29 mouse cellular contexts compared by ENCODE assay signal in the genomic region with DNA sequence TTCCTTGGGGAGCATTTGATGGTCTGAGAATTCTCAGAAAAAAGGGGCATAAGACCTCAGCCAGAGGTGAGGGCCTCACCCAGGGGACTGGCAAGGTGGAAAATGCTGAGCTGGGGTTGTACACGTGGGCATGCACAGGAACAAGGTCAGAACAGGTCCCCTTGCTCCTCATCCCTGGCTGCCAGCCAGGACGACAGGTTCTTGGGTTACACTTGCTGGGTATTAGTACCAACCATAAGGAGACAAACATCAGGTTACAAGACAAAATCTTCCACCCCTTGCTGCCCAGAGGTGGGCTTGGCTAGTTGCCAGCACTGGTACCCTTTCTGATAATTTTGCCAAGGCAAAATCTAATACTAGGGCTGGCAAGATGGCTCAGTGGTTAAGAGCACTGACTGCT. TPM values are rescaled to one million over a fixed set of nuclear protein-coding genes. Genes with fewer than 3 reads are reported as not detected.
DNase-seq lines count a peak whose midpoint lies in the region; ATAC-seq and TF ChIP-seq lines count a peak whose summit lies in the region.
"Had no signal": no experiment of that assay in that cellular context is flagged by ENCODE, and none has a peak within 500 bp of the region (broad histone marks: within the 10 kb centered on the region; RNA-seq: fewer than 3 reads in every experiment).

No protein-coding gene starts in this region.

- WGBS in neural tube, embryonic 13.5 days: 97% methylated on average over 2 of the region's 2 CpGs
- 90% methylated on average over 2 of the region's 2 CpGs for WGBS in neural tube, embryonic 15.5 days
- 93% methylated on average over 2 of the region's 2 CpGs for WGBS in olfactory bulb, adult 2 months

- TF ChIP-seq POLR2A in olfactory bulb, adult 2 months (IDR thresholded peaks at IDR 0.05; ENCODE audit: insufficient read depth, low read depth, low read length): no peak

- H3K4me2 ChIP-seq in neural tube, embryonic 13.5 days: no peak overlapping the region
- H3K4me2 ChIP-seq in neural tube, embryonic 15.5 days: no peak overlapping the region
- H3K4me2 ChIP-seq: forebrain, embryonic 12.5 days; heart, embryonic 15.5 days; stomach, embryonic 15.5 days had no signal

- no peak overlapping the region for H3K4me3 ChIP-seq in neural tube, embryonic 13.5 days
- no peak overlapping the region for H3K4me3 ChIP-seq in neural tube, embryonic 15.5 days (replicated peaks)
- H3K4me3 ChIP-seq in olfactory bulb, adult 2 months (ENCODE audit: insufficient read depth, low read depth, low read length): no peak overlapping the region
- H3K4me3 ChIP-seq: forebrain, embryonic 12.5 days; heart, embryonic 15.5 days; hindbrain, embryonic 10.5 days; stomach, embryonic 15.5 days had no signal

- H3K27ac ChIP-seq in neural tube, embryonic 13.5 days (replicated peaks): peak overlapping the region; percentile 99; the same call in 1 of the 2 replicates
- H3K27ac ChIP-seq in neural tube, embryonic 15.5 days (replicated peaks): no peak overlapping the region
- H3K27ac ChIP-seq in olfactory bulb, adult 2 months (ENCODE audit: insufficient read depth, low read depth, low read length): peak overlapping the region; percentile 96
- H3K27ac ChIP-seq: heart, embryonic 15.5 days; kidney, postnatal 0 days; stomach, embryonic 15.5 days had no signal

- no peaks in the 10 kb centered on the region for H3K9me3 ChIP-seq in neural tube, embryonic 13.5 days
- H3K9me3 ChIP-seq in neural tube, embryonic 15.5 days (replicated peaks): no peaks in the 10 kb centered on the region
- H3K9me3 ChIP-seq: forebrain, embryonic 12.5 days; G1E; heart, embryonic 15.5 days; hindbrain, embryonic 10.5 days; stomach, embryonic 15.5 days had no signal

- H3K4me1 ChIP-seq in neural tube, embryonic 13.5 days (replicated peaks): peaks cover 39% of the 10 kb centered on the region
- H3K4me1 ChIP-seq in neural tube, embryonic 15.5 days: peaks cover 35% of the 10 kb centered on the region
- peaks cover 43% of the 10 kb centered on the region for H3K4me1 ChIP-seq in olfactory bulb, adult 2 months (ENCODE audit: control insufficient read depth, insufficient read depth, low read length)

- no peaks in the 10 kb centered on the region for H3K27me3 ChIP-seq in neural tube, embryonic 13.5 days
- no peaks in the 10 kb centered on the region for H3K27me3 ChIP-seq in neural tube, embryonic 15.5 days (replicated peaks)
- H3K27me3 ChIP-seq: forebrain, embryonic 12.5 days; heart, embryonic 15.5 days; stomach, embryonic 15.5 days had no signal

- H3K36me3 ChIP-seq in neural tube, embryonic 13.5 days: peaks cover 55% of the 10 kb centered on the region
- peaks cover 36% of the 10 kb centered on the region for H3K36me3 ChIP-seq in neural tube, embryonic 15.5 days

- DNase-seq in cerebellum, adult 8-10 months: peak; percentile 34
- peak; percentile 35 for DNase-seq in gastrocnemius, postnatal 25 days
- no peak for DNase-seq in gastrocnemius, postnatal 4 days (ENCODE audit: low spot score in 2 of 2)
- DNase-seq in lung, adult 18-20 months: no peak
- DNase-seq: adrenal gland, postnatal 14 days; cerebellum, adult 11 months; embryo, embryonic 11 days; kidney, adult 18-20 months; lung, embryonic 14.5 days; lung, postnatal 36 days; thymus, adult 18-20 months had no signal

- TF ChIP-seq CTCF in olfactory bulb, adult 2 months (IDR thresholded peaks at IDR 0.05; ENCODE audit: insufficient read depth, low read depth, low read length): no peak

- ATAC-seq in cerebellum, adult (ENCODE audit: insufficient number of reproducible peaks, low FRiP score, low TSS enrichment): no peak
- no peak for ATAC-seq in neural tube, embryonic 13.5 days (ENCODE audit: low read depth)
- no peak for ATAC-seq in neural tube, embryonic 15.5 days (ENCODE audit: low FRiP score)

- H3K9ac ChIP-seq in neural tube, embryonic 13.5 days: no peak overlapping the region
- no peak overlapping the region for H3K9ac ChIP-seq in neural tube, embryonic 15.5 days (replicated peaks)
- H3K9ac ChIP-seq: forebrain, embryonic 12.5 days; heart, embryonic 15.5 days; lung, embryonic 14.5 days; stomach, embryonic 15.5 days had no signal

RNA-seq across cellular contexts. Expression of a gene that starts 1.6 kb away (rescaled TPM):
- total RNA-seq in gastrocnemius, postnatal 25 days (2021): 1 to 10 TPM; 1.9 to 3.3 TPM
- 10 to 100 TPM; 35.8 to 40.7 TPM for total RNA-seq in gastrocnemius, postnatal 4 days (2021)
- polyA plus RNA-seq in neural tube, embryonic 13.5 days (2015; fragmentation: Nextera tagmentation; extraction: Ambion mirVana): 171 and 187 TPM in 2 replicates
- 148 and 172 TPM in 2 replicates for polyA plus RNA-seq in neural tube, embryonic 15.5 days (2015; fragmentation: Nextera tagmentation; extraction: Ambion mirVana)
- 164 and 291 TPM in 2 replicates for polyA plus RNA-seq in olfactory bulb, adult 2 months (2012; ENCODE audit: insufficient read depth, insufficient read length, low replicate concordance, missing spikeins)

RNA-seq across cellular contexts. Expression of a gene that starts 1.6 kb away (rescaled TPM):
- not detected for total RNA-seq in gastrocnemius, postnatal 25 days (2021)
- not detected for total RNA-seq in gastrocnemius, postnatal 4 days (2021)
- not detected in 2 replicates for polyA plus RNA-seq in neural tube, embryonic 13.5 days (2015; fragmentation: Nextera tagmentation; extraction: Ambion mirVana)
- polyA plus RNA-seq in neural tube, embryonic 15.5 days (2015; fragmentation: Nextera tagmentation; extraction: Ambion mirVana): not detected in 2 replicates
- polyA plus RNA-seq in olfactory bulb, adult 2 months (2012; ENCODE audit: insufficient read depth, insufficient read length, low replicate concordance, missing spikeins): not detected in 2 replicates
- total RNA-seq: adrenal gland, postnatal 14 days; G1E; granulocyte monocyte progenitor cell, adult 5-6 weeks; layer of hippocampus, postnatal 25 days; left cerebral cortex, postnatal 25 days; liver, adult 2 months; megakaryocyte-erythroid progenitor cell, adult 5-6 weeks; midbrain, postnatal 0 days had no signal
- polyA plus RNA-seq: brain, embryonic 14.5 days; forebrain, embryonic 12.5 days; G1E; heart, embryonic 15.5 days; kidney, postnatal 0 days; liver, adult 2 months; lung, embryonic 14.5 days; midbrain, postnatal 0 days; stomach, embryonic 15.5 days; urinary bladder, adult 2 months had no signal

RNA-seq across cellular contexts. Expression of a gene that starts 39.7 kb away (rescaled TPM):
- total RNA-seq in gastrocnemius, postnatal 25 days (2021): 10 to 100 TPM in 1 of 2 experiments, 1 to 10 TPM in 1; 9.8 to 10.2 TPM
- 10 to 100 TPM; 26.4 to 32.3 TPM for total RNA-seq in gastrocnemius, postnatal 4 days (2021)
- polyA plus RNA-seq in neural tube, embryonic 13.5 days (2015; fragmentation: Nextera tagmentation; extraction: Ambion mirVana): 32.8 and 33.5 TPM in 2 replicates
- 29.2 and 30.7 TPM in 2 replicates for polyA plus RNA-seq in neural tube, embryonic 15.5 days (2015; fragmentation: Nextera tagmentation; extraction: Ambion mirVana)
- 209 TPM in 1 of 2 replicates, not detected in the other for polyA plus RNA-seq in olfactory bulb, adult 2 months (2012; ENCODE audit: insufficient read depth, insufficient read length, low replicate concordance, missing spikeins)

RNA-seq across cellular contexts. Expression of a gene that starts 53.9 kb away (rescaled TPM):
- 10 to 100 TPM; 58.1 to 69.1 TPM for total RNA-seq in gastrocnemius, postnatal 25 days (2021)
- total RNA-seq in gastrocnemius, postnatal 4 days (2021): 10 to 100 TPM; 72.7 to 74.6 TPM
- polyA plus RNA-seq in neural tube, embryonic 13.5 days (2015; fragmentation: Nextera tagmentation; extraction: Ambion mirVana): 96.7 and 111 TPM in 2 replicates
- 96.2 and 98.3 TPM in 2 replicates for polyA plus RNA-seq in neural tube, embryonic 15.5 days (2015; fragmentation: Nextera tagmentation; extraction: Ambion mirVana)
- not detected in 2 replicates for polyA plus RNA-seq in olfactory bulb, adult 2 months (2012; ENCODE audit: insufficient read depth, insufficient read length, low replicate concordance, missing spikeins)

RNA-seq across cellular contexts. Expression of a gene that starts 54.5 kb away (rescaled TPM):
- total RNA-seq in gastrocnemius, postnatal 25 days (2021): 10 to 100 TPM; 20.2 to 20.7 TPM
- total RNA-seq in gastrocnemius, postnatal 4 days (2021): 10 to 100 TPM; 46.1 to 47.3 TPM
- 87.1 and 89.8 TPM in 2 replicates for polyA plus RNA-seq in neural tube, embryonic 13.5 days (2015; fragmentation: Nextera tagmentation; extraction: Ambion mirVana)
- 75.0 and 77.6 TPM in 2 replicates for polyA plus RNA-seq in neural tube, embryonic 15.5 days (2015; fragmentation: Nextera tagmentation; extraction: Ambion mirVana)
- polyA plus RNA-seq in olfactory bulb, adult 2 months (2012; ENCODE audit: insufficient read depth, insufficient read length, low replicate concordance, missing spikeins): not detected in 2 replicates

Comparison
In these comparisons a context has a peak if more than half of its experiments do, and no peak if none do; other contexts are left out.
1. DNase-seq: peak in cerebellum, adult 8-10 months (single experiment) and gastrocnemius, postnatal 25 days (single experiment); none in gastrocnemius, postnatal 4 days (0 of 2) and lung, adult 18-20 months (0 of 2).